Mouse (Mus musculus) layer of hippocampus, adult 8-10 months (tissue): Measurements from ENCODE around the gene 2310030G06Rik. TPM values are rescaled to one million over a fixed set of nuclear protein-coding genes. Genes with fewer than 3 reads are reported as not detected.

Source experiments
- DNase-seq, 2 experiments: peaks; one replicate each; pipeline ENCODE4 v3.0.0; 2022; ENCODE audit warnings: low spot score in 2 of 2
- total RNA-seq, 4 experiments: library from RNA; stranded (reverse); gene quantifications; 2 replicates each; pipeline ENCODE4 v1.2.4; 2022

The 2310030G06Rik gene
- 1 to 10 TPM in 3 of 4 experiments, under 1 TPM in 1; 0.96 to 2.3 (median 1.8) TPM for total RNA-seq

GRCm38 (mm10) chr9:50746214-50746677 is at the start of gene 2310030G06Rik:
Gene 2310030G06Rik (minus strand): TSS chr9:50746536.
- no peak for DNase-seq

GRCm38 (mm10) chr9:50795266-50795665 is 48.9 kb upstream of the 2310030G06Rik start:
- no peak for DNase-seq

- no peak for DNase-seq
Measured at GRCm38 (mm10) chr9:50782155-50782554, 35.8 kb upstream of the 2310030G06Rik start.

GRCm38 (mm10) chr9:50776162-50776760 is 29.9 kb upstream of the 2310030G06Rik start:
- DNase-seq: no peak

GRCm38 (mm10) chr9:50775662-50776126 is 29.4 kb upstream of the 2310030G06Rik start:
- no peak for DNase-seq

GRCm38 (mm10) chr9:50774991-50775612 is 28.8 kb upstream of the 2310030G06Rik start, which contains the start of the genes Alg9 and 1110032A03Rik:
Gene Alg9 (plus strand): TSS chr9:50775019.
Gene 1110032A03Rik (minus strand): TSS chr9:50775520.
- DNase-seq: peak; percentile 78 to 89

GRCm38 (mm10) chr9:50774026-50774462 is 27.7 kb upstream of the 2310030G06Rik start:
- no peak for DNase-seq

- no peak for DNase-seq
Measured at GRCm38 (mm10) chr9:50770011-50770410, 23.7 kb upstream of the 2310030G06Rik start.

GRCm38 (mm10) chr9:50768107-50769002 is 22.0 kb upstream of the 2310030G06Rik start, which contains the start of gene Fdxacb1:
Gene Fdxacb1 (plus strand): TSS chr9:50768236.
- DNase-seq: peak; percentile 98 to 99

- DNase-seq: no peak
Measured at GRCm38 (mm10) chr9:50767531-50768106, 21.3 kb upstream of the 2310030G06Rik start.

GRCm38 (mm10) chr9:50763331-50763730 is 17.0 kb upstream of the 2310030G06Rik start:
- DNase-seq: no peak

GRCm38 (mm10) chr9:50761520-50762243 is 15.3 kb upstream of the 2310030G06Rik start:
- DNase-seq: no peak

GRCm38 (mm10) chr9:50756711-50757110 is 10.4 kb upstream of the 2310030G06Rik start:
- DNase-seq: no peak

GRCm38 (mm10) chr9:50753947-50754346 is 7.6 kb upstream of the 2310030G06Rik start:
- DNase-seq: no peak

GRCm38 (mm10) chr9:50752784-50753615 is 6.7 kb upstream of the 2310030G06Rik start:
- DNase-seq: peak; percentile 76 to 77

- DNase-seq: no peak
Measured at GRCm38 (mm10) chr9:50752054-50752602, 5.8 kb upstream of the 2310030G06Rik start, which contains the start of gene Hspb2. Gene Hspb2 (minus strand): TSS chr9:50752354.

GRCm38 (mm10) chr9:50751323-50751722 is 5.0 kb upstream of the 2310030G06Rik start, which contains the start of gene Cryab:
Gene Cryab (plus strand): TSS chr9:50751325.
- DNase-seq: no peak

GRCm38 (mm10) chr9:50750706-50751105 is 4.4 kb upstream of the 2310030G06Rik start:
- no peak for DNase-seq

- no peak for DNase-seq
Measured at GRCm38 (mm10) chr9:50745806-50746205, 530 bp downstream of the 2310030G06Rik start.
